Mouse (Mus musculus): ENCODE data around the gene Pabpn1. TPM values are rescaled to one million over a fixed set of nuclear protein-coding genes. Genes with fewer than 3 reads are reported as not detected.

Pabpn1 gene
- polyA plus RNA-seq, 1 experiment from 2014 or later: 38.6 TPM

Other genes with a start within 250 kb of the Pabpn1 start
- gene 1700123O20Rik, start 206.3 kb upstream of the Pabpn1 start, polyA plus RNA-seq (2015; fragmentation: Nextera tagmentation; extraction: Ambion mirVana): 39.3 and 39.5 TPM in 2 replicates
- gene Acin1, start 205.6 kb upstream of the Pabpn1 start, polyA plus RNA-seq (2015; fragmentation: Nextera tagmentation; extraction: Ambion mirVana): 47.3 and 48.7 TPM in 2 replicates
- gene Gm29776, start 193.7 kb upstream of the Pabpn1 start, polyA plus RNA-seq (2015; fragmentation: Nextera tagmentation; extraction: Ambion mirVana): 0.05 TPM in 1 of 2 replicates, not detected in the other
- gene Cebpe, start 180.3 kb upstream of the Pabpn1 start, polyA plus RNA-seq (2015; fragmentation: Nextera tagmentation; extraction: Ambion mirVana): 10.6 and 12.6 TPM in 2 replicates
- gene Slc7a8, start 110.6 kb upstream of the Pabpn1 start, polyA plus RNA-seq (2015; fragmentation: Nextera tagmentation; extraction: Ambion mirVana): 3.0 and 3.5 TPM in 2 replicates
- not detected in 2 replicates for gene Rnf212b, start 78.4 kb upstream of the Pabpn1 start, polyA plus RNA-seq (2015; fragmentation: Nextera tagmentation; extraction: Ambion mirVana)
- gene Homez, start 21.5 kb upstream of the Pabpn1 start, polyA plus RNA-seq (2015; fragmentation: Nextera tagmentation; extraction: Ambion mirVana): 1.6 and 2.6 TPM in 2 replicates
- 0.33 and 0.63 TPM in 2 replicates for gene Ppp1r3e, start 14.9 kb upstream of the Pabpn1 start, polyA plus RNA-seq (2015; fragmentation: Nextera tagmentation; extraction: Ambion mirVana)
- 0.46 and 0.82 TPM in 2 replicates for gene Bcl2l2, start 9.1 kb upstream of the Pabpn1 start, polyA plus RNA-seq (2015; fragmentation: Nextera tagmentation; extraction: Ambion mirVana)
- not detected in 2 replicates for gene Gm20521, start 9.1 kb upstream of the Pabpn1 start, polyA plus RNA-seq (2015; fragmentation: Nextera tagmentation; extraction: Ambion mirVana)
- 2.2 TPM in 2 replicates for gene Slc22a17, start 20.6 kb downstream of the Pabpn1 start, polyA plus RNA-seq (2015; fragmentation: Nextera tagmentation; extraction: Ambion mirVana)
- gene Efs, start 33.6 kb downstream of the Pabpn1 start, polyA plus RNA-seq (2015; fragmentation: Nextera tagmentation; extraction: Ambion mirVana): 0.62 and 0.63 TPM in 2 replicates
- gene Il25, start 40.2 kb downstream of the Pabpn1 start, polyA plus RNA-seq (2015; fragmentation: Nextera tagmentation; extraction: Ambion mirVana): not detected in 2 replicates
- gene Cmtm5, start 43.8 kb downstream of the Pabpn1 start, polyA plus RNA-seq (2015; fragmentation: Nextera tagmentation; extraction: Ambion mirVana): 0.18 TPM in 1 of 2 replicates, not detected in the other
- gene Myh6, start 74.4 kb downstream of the Pabpn1 start, polyA plus RNA-seq (2015; fragmentation: Nextera tagmentation; extraction: Ambion mirVana): 0.68 and 0.69 TPM in 2 replicates
- not detected in 2 replicates for gene Gm17428, start 84.4 kb downstream of the Pabpn1 start, polyA plus RNA-seq (2015; fragmentation: Nextera tagmentation; extraction: Ambion mirVana)
- gene Myh7, start 102.1 kb downstream of the Pabpn1 start, polyA plus RNA-seq (2015; fragmentation: Nextera tagmentation; extraction: Ambion mirVana): 3.6 and 3.8 TPM in 2 replicates
- 34.0 and 34.6 TPM in 2 replicates for gene Ngdn, start 123.0 kb downstream of the Pabpn1 start, polyA plus RNA-seq (2015; fragmentation: Nextera tagmentation; extraction: Ambion mirVana)
- 1.2 and 1.6 TPM in 2 replicates for gene Zfhx2, start 199.8 kb downstream of the Pabpn1 start, polyA plus RNA-seq (2015; fragmentation: Nextera tagmentation; extraction: Ambion mirVana)
- 4.4 and 6.2 TPM in 2 replicates for gene Thtpa, start 202.3 kb downstream of the Pabpn1 start, polyA plus RNA-seq (2015; fragmentation: Nextera tagmentation; extraction: Ambion mirVana)
- gene Ap1g2, start 214.1 kb downstream of the Pabpn1 start, polyA plus RNA-seq (2015; fragmentation: Nextera tagmentation; extraction: Ambion mirVana): 16.3 and 17.4 TPM in 2 replicates
- 0.02 TPM in 1 of 2 replicates, not detected in the other for gene Jph4, start 224.4 kb downstream of the Pabpn1 start, polyA plus RNA-seq (2015; fragmentation: Nextera tagmentation; extraction: Ambion mirVana)

Measured in liver, embryonic 15.5 days (tissue).